Mouse (Mus musculus) MEL (cell line): ENCODE results near the gene Adat2. TPM values are rescaled to one million over a fixed set of nuclear protein-coding genes. Genes with fewer than 3 reads are reported as not detected.

Experiments used
- DNase-seq: peaks from one replicate; pipeline ENCODE4 v3.0.0; 2011; ENCODE audit warnings: low read depth, low spot score
- H3K27ac ChIP-seq: 2 replicates; pipeline ENCODE4 v1.5.1; 2012; ENCODE audit warnings: low read depth, mild to moderate bottlenecking, control low read depth, low read length, moderate library complexity; ENCODE audit not compliant: control insufficient read depth
- H3K27me3 ChIP-seq, 2 experiments: fragments of 150-350 bp in 1 of 2; sonication (generic) in 1 of 2; 2 replicates each; pipeline ENCODE4 v1.6.1; 2012; ENCODE audit warnings: low read length in 2 of 2, mild to moderate bottlenecking in 2 of 2, improper control_type of control experiment in 1 of 2, moderate library complexity in 1 of 2; ENCODE audit not compliant: insufficient read depth in 2 of 2, control insufficient read depth in 1 of 2
- H3K36me3 ChIP-seq, 2 experiments: 2 replicates each; pipeline ENCODE4 v1.6.1; 2012 to 2014; ENCODE audit warnings: low read length in 2 of 2, improper control_type of control experiment in 1 of 2, inconsistent platforms in 1 of 2, mild to moderate bottlenecking in 1 of 2; ENCODE audit not compliant: insufficient read depth in 2 of 2, control insufficient read depth in 1 of 2
- H3K4me1 ChIP-seq, 2 experiments: fragments of 150-350 bp in 1 of 2; sonication (generic) in 1 of 2; 2 replicates each; pipeline ENCODE4 v1.6.1; 2012; ENCODE audit warnings: low read length in 2 of 2, improper control_type of control experiment in 1 of 2, mild to moderate bottlenecking in 1 of 2; ENCODE audit not compliant: insufficient read depth in 2 of 2, control insufficient read depth in 1 of 2
- H3K4me3 ChIP-seq, 2 experiments: fragments of 150-350 bp in 1 of 2; sonication (generic) in 1 of 2; 2 replicates each; pipeline ENCODE4 v1.5.1; 2012; ENCODE audit warnings: low read depth in 2 of 2, low read length in 2 of 2, mild to moderate bottlenecking in 2 of 2, moderate library complexity in 2 of 2, control low read depth in 1 of 2, improper control_type of control experiment in 1 of 2; ENCODE audit not compliant: control insufficient read depth in 1 of 2, insufficient read depth in 1 of 2
- H3K79me2 ChIP-seq: 2 replicates; pipeline ENCODE4 v1.6.1; 2012; ENCODE audit warnings: mild to moderate bottlenecking, low read length, moderate library complexity; ENCODE audit not compliant: control insufficient read depth, poor library complexity, insufficient read depth
- H3K9ac ChIP-seq: 2 replicates; pipeline ENCODE4 v1.6.1; 2012; ENCODE audit warnings: low read depth, mild to moderate bottlenecking, control low read depth, low read length, moderate library complexity; ENCODE audit not compliant: control insufficient read depth, poor library complexity, severe bottlenecking
- H3K9me3 ChIP-seq: fragments of 150-350 bp; sonication (generic); replicated peaks from 2 replicates; pipeline ENCODE4 v1.6.1; 2012; ENCODE audit warnings: mild to moderate bottlenecking, low read length, improper control_type of control experiment, moderate library complexity; ENCODE audit not compliant: insufficient read depth
- BHLHE40 ChIP-seq: IDR thresholded peaks from 2 replicates; pipeline ENCODE4 v1.6.1; 2012; ENCODE audit warnings: low read depth, mild to moderate bottlenecking, inconsistent platforms, low read length, improper control_type of control experiment, borderline replicate concordance
- CHD1 ChIP-seq: IDR thresholded peaks from 2 replicates; pipeline ENCODE4 v1.6.1; 2012; ENCODE audit warnings: low read depth, mild to moderate bottlenecking, inconsistent platforms, low read length, improper control_type of control experiment
- CHD2 ChIP-seq: IDR thresholded peaks from 2 replicates; pipeline ENCODE4 v1.6.1; 2011; ENCODE audit warnings: low read length, improper control_type of control experiment
- E2F4 ChIP-seq: IDR thresholded peaks from 2 replicates; pipeline ENCODE4 v1.6.1; 2011; ENCODE audit warnings: low read depth, low read length, improper control_type of control experiment, borderline replicate concordance
- ETS1 ChIP-seq: IDR thresholded peaks from 2 replicates; pipeline ENCODE4 v1.6.1; 2012; ENCODE audit warnings: low read depth, mild to moderate bottlenecking, inconsistent platforms, low read length, improper control_type of control experiment, moderate library complexity
- HCFC1 ChIP-seq: IDR thresholded peaks from 2 replicates; pipeline ENCODE4 v1.6.1; 2012; ENCODE audit warnings: low read depth, mild to moderate bottlenecking, inconsistent platforms, low read length, improper control_type of control experiment, moderate library complexity
- KAT2A ChIP-seq: conservative IDR thresholded peaks from 2 replicates; pipeline ENCODE4 v1.6.1; 2012; ENCODE audit warnings: low read depth, low read length, improper control_type of control experiment, inconsistent platforms
- MAX ChIP-seq: IDR thresholded peaks from 2 replicates; pipeline ENCODE4 v1.6.1; 2011; ENCODE audit warnings: low read length, improper control_type of control experiment
- MAZ ChIP-seq: IDR thresholded peaks from 2 replicates; pipeline ENCODE4 v1.6.1; 2012; ENCODE audit warnings: low read depth, mild to moderate bottlenecking, inconsistent platforms, low read length, improper control_type of control experiment
- MEF2A ChIP-seq: IDR thresholded peaks from 2 replicates; pipeline ENCODE4 v1.6.1; 2014; ENCODE audit warnings: low read depth, mild to moderate bottlenecking, inconsistent platforms, low read length, improper control_type of control experiment; ENCODE audit not compliant: poor library complexity, insufficient replicate concordance, severe bottlenecking; ENCODE audit errors: extremely low read depth
- MXI1 ChIP-seq: IDR thresholded peaks from 2 replicates; pipeline ENCODE4 v1.6.1; 2011; ENCODE audit warnings: mild to moderate bottlenecking, low read depth, low read length, improper control_type of control experiment
- MYB ChIP-seq: IDR thresholded peaks from 2 replicates; pipeline ENCODE4 v1.6.1; 2011; ENCODE audit warnings: mild to moderate bottlenecking, low read depth, low read length, improper control_type of control experiment
- MYC ChIP-seq: IDR thresholded peaks from 2 replicates; pipeline ENCODE4 v1.6.1; 2011; ENCODE audit warnings: low read depth, mild to moderate bottlenecking, low read length, improper control_type of control experiment, moderate library complexity
- NRF1 ChIP-seq: IDR thresholded peaks from 2 replicates; pipeline ENCODE4 v1.6.1; 2014; ENCODE audit warnings: low read depth, mild to moderate bottlenecking, inconsistent platforms, low read length, improper control_type of control experiment, moderate library complexity; ENCODE audit not compliant: poor library complexity, insufficient read depth, severe bottlenecking
- POLR2AphosphoS5 ChIP-seq: IDR thresholded peaks from 2 replicates; pipeline ENCODE4 v1.6.1; 2012; ENCODE audit warnings: low read depth, borderline replicate concordance, mild to moderate bottlenecking, inconsistent platforms, low read length, moderate library complexity, mixed read lengths
- RAD21 ChIP-seq: IDR thresholded peaks from 2 replicates; pipeline ENCODE4 v1.6.1; 2011; ENCODE audit warnings: mild to moderate bottlenecking, low read depth, low read length, improper control_type of control experiment
- RCOR1 ChIP-seq: IDR thresholded peaks from 2 replicates; pipeline ENCODE4 v1.6.1; 2012; ENCODE audit warnings: low read depth, mild to moderate bottlenecking, inconsistent platforms, low read length, improper control_type of control experiment
- SIN3A ChIP-seq: IDR thresholded peaks from 2 replicates; pipeline ENCODE4 v1.6.1; 2012; ENCODE audit warnings: low read length, improper control_type of control experiment, inconsistent platforms
- TCF12 ChIP-seq: IDR thresholded peaks from 2 replicates; pipeline ENCODE4 v1.6.1; 2014; ENCODE audit warnings: low read depth, mild to moderate bottlenecking, inconsistent platforms, low read length, improper control_type of control experiment, moderate library complexity
- UBTF ChIP-seq: IDR thresholded peaks from 2 replicates; pipeline ENCODE4 v1.6.1; 2012; ENCODE audit warnings: low read depth, mild to moderate bottlenecking, inconsistent platforms, low read length, improper control_type of control experiment, moderate library complexity, borderline replicate concordance; ENCODE audit not compliant: insufficient read depth
- USF1 ChIP-seq: IDR thresholded peaks from 2 replicates; pipeline ENCODE4 v1.6.1; 2014; ENCODE audit warnings: low read depth, mild to moderate bottlenecking, inconsistent platforms, low read length, improper control_type of control experiment, moderate library complexity
- ZC3H11A ChIP-seq: IDR thresholded peaks from 2 replicates; pipeline ENCODE4 v1.6.1; 2012; ENCODE audit warnings: low read depth, mild to moderate bottlenecking, inconsistent platforms, low read length, improper control_type of control experiment
- polyA plus RNA-seq, 2 experiments: library from polyadenylated mRNA; stranded (reverse) in 1 of 2; unstranded in 1 of 2; fragments of >175 nt in 1 of 2; fragments of >200 nt in 1 of 2; gene quantifications; 2 replicates each; pipeline versions ENCODE4 v1.2.1 to v1.2.4; 2012; ENCODE audit warnings: low replicate concordance in 2 of 2, low read depth in 1 of 2; ENCODE audit not compliant: insufficient read length in 2 of 2, insufficient read depth in 1 of 2, missing spikeins in 1 of 2
- total RNA-seq: library from RNA; depleted of rRNA; stranded (reverse); fragments of 300-350 nt; gene quantifications from 2 replicates; pipeline ENCODE4 v1.2.3, GENCODE M21; 2012; rRNA removed

Adat2 gene
- total and polyA plus RNA-seq, 3 experiments, result 14.7 to 21.3 TPM; not detected in 1

DNA sequence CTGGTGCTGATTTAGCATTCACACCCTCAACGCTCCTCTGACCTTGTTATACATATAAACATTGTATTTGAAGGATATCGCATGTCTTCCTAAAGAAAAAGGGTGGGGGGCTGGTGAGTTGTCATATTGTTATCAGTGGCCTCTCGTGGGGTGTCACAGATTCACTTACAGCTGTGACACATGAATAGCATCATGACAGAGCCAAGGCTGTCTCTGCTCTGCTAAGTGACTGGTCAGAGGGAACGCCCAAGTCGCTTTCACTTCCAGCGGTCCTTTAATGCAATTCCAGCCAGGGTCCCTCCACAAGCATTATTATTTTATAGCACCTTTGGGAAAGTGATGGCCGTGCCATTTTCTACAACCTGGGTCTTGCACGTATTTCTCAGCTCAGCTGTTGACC, 44.8 kb downstream of the Adat2 start:
- H3K9me3 ChIP-seq, result no peaks in the 10 kb centered on the region

DNA sequence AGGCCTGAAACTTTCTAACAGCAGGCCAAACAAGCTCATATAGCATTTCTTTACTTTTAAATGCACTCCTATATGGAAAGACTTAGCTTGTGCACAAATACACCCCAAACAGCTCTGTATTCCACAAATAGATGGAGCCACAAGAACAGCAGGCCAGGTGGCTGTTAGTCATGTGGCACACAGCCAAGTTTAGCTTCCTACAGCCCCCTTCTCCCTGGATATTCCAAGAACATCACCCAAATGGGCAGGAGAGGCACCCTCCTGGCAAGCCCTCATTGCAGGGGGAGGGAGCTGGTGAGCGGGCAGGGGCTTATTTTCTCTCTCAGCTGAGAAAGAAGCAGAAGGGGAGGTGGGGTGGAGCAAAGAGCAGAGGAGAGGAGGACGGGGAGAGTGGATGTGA, 48.2 kb downstream of the Adat2 start:
- H3K79me2 ChIP-seq, result no peaks in the 10 kb centered on the region
- TF ChIP-seq USF1 (no peak), MYC (no peak), ZC3H11A (no peak), CHD1 (no peak), E2F4 (no peak), RAD21 (no peak)
- no peak overlapping the region for H3K27ac ChIP-seq
- DNase-seq, result no peak
- H3K9me3 ChIP-seq, result no peaks in the 10 kb centered on the region
- no peaks in the 10 kb centered on the region for H3K4me1 ChIP-seq
- no peaks in the 10 kb centered on the region for H3K36me3 ChIP-seq
- no peaks in the 10 kb centered on the region for H3K27me3 ChIP-seq
- H3K4me3 ChIP-seq, result no peak overlapping the region
- H3K9ac ChIP-seq, result no peak overlapping the region

More for the DNA sequence above, 44.8 kb downstream of the Adat2 start:
- Histone ChIP-seq H3K36me3 (no peaks in the 10 kb centered on the region), H3K9ac (no peak overlapping the region), H3K27ac (no peak overlapping the region), H3K79me2 (no peaks in the 10 kb centered on the region), H3K27me3 (no peaks in the 10 kb centered on the region), H3K4me3 (no peak overlapping the region), H3K4me1 (no peaks in the 10 kb centered on the region)
- no peak for TF ChIP-seq RCOR1
- no peak for TF ChIP-seq TCF12
- no peak for TF ChIP-seq HCFC1
- no peak for TF ChIP-seq ETS1
- TF ChIP-seq POLR2AphosphoS5, result no peak
- TF ChIP-seq KAT2A, result no peak
- TF ChIP-seq SIN3A, result no peak
- TF ChIP-seq E2F4, result no peak
- TF ChIP-seq MXI1, result no peak
- no peak for TF ChIP-seq MEF2A
- TF ChIP-seq BHLHE40, result no peak
- no peak for TF ChIP-seq MAZ
- TF ChIP-seq RAD21, result no peak
- no peak for TF ChIP-seq MYB
- TF ChIP-seq UBTF, result no peak
- no peak for TF ChIP-seq CHD2
- no peak for TF ChIP-seq MAX
- TF ChIP-seq NRF1, result no peak
- DNase-seq, result no peak

Other genes starting within 250 kb of the Adat2 start
- gene Phactr2, start 78.5 kb upstream of the Adat2 start, total RNA-seq, result not detected in 2 replicates
- gene Phactr2, start 78.5 kb upstream of the Adat2 start, polyA plus RNA-seq, result not detected
- 14.1 and 17.0 TPM in 2 replicates for gene Fuca2, start 53.4 kb upstream of the Adat2 start, total RNA-seq
- gene Fuca2, start 53.4 kb upstream of the Adat2 start, polyA plus RNA-seq, result 10 to 100 TPM in 1 of 2 experiments, not detected in 1; 22.6 TPM
- 13.8 and 14.5 TPM in 2 replicates for gene Pex3, start 248 bp downstream of the Adat2 start, total RNA-seq
- gene Pex3, start 248 bp downstream of the Adat2 start, polyA plus RNA-seq, result 10 to 100 TPM in 1 of 2 experiments, not detected in 1; 15.1 TPM